Mouse (Mus musculus): ENCODE measurements around the gene Tmem59.

GRCm38 (mm10) chr4:107240196-107240595 is 62.0 kb downstream of the Tmem59 start:
- TF ChIP-seq POLR2A (IDR thresholded peaks at IDR 0.05; ENCODE audit: insufficient read depth, low read length) (no peak), CTCF (IDR thresholded peaks at IDR 0.05; ENCODE audit: low read depth, low read length) (no peak), EP300 (IDR thresholded peaks at IDR 0.05; ENCODE audit: insufficient read depth, low read depth, low read length) (no peak)
